Mouse (Mus musculus) mature B cell (primary cell): Measurements from ENCODE around the gene Lrp2.

ENCODE experiments used
- in situ Hi-C: fragments of 300-500 bp; cut with MboI; formaldehyde crosslinking; loops from 2 replicates; pipeline ENCODE4 v1.14.3; 2019

Gene Lrp2

DNA sequence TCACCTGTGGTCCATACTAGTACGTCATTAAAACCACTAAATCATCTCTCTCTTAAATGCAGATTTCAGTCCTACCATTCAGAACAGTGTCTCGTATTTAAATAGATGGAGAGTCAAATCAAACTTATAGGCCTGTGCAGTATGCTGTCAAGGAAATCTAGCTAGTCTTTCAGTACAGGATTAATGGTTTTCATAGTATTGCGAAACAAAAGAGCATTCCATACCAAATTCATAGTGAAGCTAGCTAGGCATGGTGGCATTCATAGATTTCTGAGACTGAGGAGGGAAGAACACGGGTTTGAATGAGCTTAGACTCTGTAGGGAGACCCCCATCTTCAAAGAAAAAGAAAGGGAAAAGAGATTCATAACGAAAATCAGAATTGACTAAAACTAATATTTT is 74.1 kb downstream of the Lrp2 start:
- in situ Hi-C loops, result no loop called here

DNA sequence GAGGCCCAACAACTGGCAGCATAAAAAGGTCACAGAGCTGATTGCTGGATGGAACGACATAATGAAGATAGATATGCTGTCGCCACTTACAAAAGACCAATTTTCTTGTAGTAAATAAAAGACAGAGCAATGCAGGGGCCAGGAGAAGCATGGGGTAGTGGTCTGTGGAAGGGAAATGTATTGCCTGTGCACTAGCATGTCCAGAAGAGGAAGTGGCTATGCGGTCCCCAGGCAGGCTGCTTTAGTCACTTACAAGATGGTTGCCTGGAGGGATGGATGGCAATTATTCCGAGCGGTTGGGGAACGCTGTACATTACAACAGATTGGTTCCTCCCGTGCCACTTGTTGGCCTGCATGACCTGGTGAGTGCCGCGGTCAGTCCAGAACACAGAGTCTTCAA is 85.5 kb downstream of the Lrp2 start:
- in situ Hi-C loops, result no loop called here

DNA sequence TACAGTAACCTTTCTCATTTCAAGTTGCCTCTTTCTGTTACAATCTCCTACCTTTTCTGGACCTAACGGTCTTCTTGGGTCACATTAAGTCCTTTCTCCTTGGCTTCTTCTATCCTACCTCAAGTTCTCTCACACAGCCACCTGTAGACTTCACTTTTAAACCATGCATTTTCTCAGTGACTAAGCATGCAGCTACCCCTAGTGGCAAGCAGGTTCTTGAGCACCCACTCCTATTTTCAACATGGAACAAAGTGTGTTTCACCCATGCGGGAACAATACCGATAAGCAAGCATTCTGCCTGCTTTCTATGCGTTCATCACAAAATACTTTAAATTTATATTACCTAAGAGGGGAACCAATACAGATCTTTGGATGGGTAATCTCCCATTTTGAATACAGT is 92.7 kb downstream of the Lrp2 start:
- in situ Hi-C loops, result no loop called here

DNA sequence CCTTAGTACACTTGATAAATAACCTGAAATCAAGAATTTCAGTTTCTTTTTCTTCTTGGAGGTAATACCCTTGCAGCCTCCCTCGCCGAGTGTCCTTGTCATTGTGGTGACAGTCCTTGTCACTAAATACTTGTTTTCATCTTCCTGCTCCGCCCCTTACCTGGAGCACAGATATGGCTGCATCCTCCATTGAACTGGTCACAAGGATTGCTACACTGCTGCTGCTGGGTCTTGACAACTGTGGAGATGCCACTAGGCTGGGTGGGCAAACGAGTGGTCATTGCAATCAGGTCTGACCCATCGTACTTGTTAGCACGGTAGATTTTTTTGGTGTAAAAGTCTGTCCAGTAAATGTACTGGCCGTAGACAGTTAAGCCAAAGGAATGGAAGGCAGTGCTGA is 104.9 kb downstream of the Lrp2 start:
- in situ Hi-C loops, result no loop called here

DNA sequence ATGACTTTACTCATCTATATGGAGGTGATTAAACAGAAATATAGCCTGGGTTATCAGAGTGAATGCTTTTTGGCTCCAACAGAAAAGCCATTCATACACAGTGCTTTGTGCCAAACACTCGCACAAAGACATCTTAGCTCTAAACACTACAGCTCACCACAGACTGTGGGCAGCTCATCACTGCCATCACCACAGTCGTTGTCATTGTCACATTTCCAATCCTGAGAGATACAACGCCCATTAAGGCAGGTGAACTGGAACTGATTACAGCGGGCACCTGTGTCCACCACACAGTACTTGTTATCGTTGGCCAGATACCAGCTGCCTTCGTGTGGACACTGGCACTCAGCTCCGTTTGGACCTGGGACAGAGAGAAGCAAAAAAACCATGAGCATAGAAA is 106.0 kb downstream of the Lrp2 start:
- in situ Hi-C loops, result no loop called here

DNA sequence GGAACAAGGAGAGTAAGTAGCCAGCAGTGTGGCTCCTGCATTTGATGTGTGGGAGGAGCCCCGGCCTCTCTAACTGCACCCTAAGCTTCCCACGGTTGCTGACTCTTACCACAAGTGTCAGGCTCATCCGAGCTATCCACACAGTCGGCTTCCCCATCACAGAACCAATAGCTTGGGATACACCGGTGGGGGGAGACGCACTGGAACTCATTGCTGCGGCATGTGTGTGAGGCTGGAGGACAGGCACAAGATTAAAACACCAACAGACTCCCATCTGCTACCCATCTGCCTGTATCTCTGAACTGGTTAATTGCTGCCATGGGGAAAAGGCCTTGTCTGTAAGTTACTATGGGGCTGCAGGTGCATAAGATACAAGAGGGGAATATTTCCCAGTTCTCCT is 109.0 kb downstream of the Lrp2 start:
- in situ Hi-C loops, result no loop called here

DNA sequence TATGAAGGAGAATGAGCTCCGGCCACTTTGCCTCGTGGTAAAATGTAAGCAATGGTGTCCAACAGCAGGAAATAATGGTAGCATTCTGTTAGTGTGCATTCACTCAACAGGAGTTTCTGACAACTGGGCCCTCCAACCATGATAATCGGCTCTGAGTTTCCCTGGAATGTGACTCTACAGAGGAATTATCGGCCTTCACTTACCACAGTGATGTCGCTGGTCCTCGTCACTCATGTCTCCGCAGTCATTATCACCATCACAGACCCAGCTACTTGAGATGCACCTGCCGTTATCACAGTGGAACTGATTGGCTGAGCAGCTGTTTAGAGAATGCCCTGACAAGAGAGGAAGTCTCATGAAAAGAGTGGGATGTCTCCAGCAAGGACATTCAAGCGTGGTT is 110.7 kb downstream of the Lrp2 start:
- in situ Hi-C loops, result no loop called here

DNA sequence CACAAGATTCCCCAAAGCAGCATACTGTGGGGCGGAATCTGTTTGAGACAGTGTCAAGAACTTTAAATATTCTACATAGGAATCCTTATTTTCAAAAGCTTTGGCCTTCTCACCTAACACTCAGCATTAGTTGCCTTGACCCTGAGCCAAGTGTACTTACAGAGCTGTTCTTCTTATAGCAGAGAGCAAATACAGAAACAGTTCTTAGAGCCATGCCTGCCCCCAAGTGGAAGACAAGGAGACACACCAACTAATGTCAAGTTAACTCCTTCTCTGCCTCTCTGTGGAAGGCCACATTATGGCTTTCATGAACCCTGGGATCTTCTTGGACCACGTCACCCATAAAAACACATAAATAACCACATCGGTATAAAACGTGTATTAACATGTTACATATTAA is 114.0 kb downstream of the Lrp2 start:
- in situ Hi-C loops, result no loop called here

DNA sequence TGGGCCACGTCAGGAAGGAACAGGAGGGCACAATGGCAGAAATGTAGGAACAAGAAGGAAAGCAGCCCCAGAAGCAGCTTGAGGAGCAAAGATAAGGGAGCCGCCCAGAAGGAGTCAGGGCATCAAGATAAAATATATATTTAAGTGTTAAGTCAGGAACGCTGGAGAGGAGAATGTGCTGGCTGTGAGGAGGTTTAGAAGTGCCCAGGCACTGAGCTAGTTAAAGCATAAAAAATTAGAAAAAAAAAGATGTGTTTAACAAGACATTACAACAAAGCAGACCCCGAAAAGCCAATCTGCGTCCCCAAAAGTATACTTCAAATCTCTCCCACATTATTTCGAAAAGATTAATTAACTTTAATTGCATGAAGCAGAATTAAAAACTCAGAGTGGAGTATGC is 122.3 kb downstream of the Lrp2 start:
- in situ Hi-C loops, result no loop called here

DNA sequence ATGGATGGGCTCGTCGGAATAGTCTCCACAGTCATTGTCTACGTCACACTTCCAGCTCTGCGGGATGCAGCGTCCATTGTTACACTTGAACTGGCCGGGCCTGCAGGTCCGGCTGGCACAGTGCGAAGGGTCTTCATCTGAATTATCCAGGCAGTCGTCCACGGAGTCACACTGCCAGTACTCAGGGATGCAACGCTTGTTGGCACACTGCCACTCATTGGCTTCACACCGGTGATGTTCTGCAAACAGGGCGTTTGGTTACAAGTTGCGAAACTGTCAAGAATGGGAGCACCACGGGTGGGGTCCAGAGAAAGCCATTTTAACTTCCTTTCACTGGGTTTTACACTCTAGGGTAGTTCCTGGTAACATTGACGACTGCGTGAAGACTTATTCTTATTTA is 126.4 kb downstream of the Lrp2 start:
- in situ Hi-C loops, result no loop called here

DNA sequence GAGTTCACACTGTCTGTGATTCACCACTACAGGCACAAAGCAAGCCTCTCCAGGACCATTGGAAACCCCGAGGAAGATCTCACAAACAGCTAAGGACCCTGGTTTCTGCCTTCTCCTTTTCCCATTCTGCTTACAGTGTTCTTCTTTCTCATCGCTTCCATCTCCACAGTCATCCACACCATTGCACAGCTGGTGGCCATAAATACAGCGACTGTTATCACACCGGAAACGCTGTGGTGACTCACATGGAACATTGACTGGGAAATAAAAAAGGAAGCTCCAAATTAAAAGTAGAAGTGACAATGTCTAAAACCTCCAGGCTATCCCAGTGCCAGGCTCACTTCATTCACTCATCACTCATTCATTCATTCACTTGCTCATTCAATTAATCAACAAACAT is 134.7 kb downstream of the Lrp2 start:
- in situ Hi-C loops, result no loop called here

DNA sequence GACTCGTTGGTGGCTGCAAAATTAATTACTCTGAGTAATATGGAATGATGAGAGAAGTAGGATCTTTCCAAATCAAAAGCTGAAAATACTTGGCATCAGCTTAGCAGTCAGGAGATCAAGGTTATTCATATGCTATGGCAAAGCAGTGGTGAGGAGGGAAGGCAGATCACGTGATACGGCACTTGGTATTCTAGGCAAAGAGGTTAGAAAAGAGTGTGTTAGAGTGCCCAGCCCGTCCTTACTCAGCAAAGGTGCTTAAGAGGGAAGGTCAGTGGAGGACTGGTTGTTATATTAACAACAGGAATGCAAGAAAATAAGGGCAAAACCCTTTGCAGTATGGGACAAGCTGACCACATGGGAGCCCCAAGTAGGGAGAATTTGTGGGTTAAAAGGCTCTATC is 137.3 kb downstream of the Lrp2 start:
- in situ Hi-C loops, result loop anchor here (25.0 kb wide), 1 partner anchor 661 kb away; no protein-coding TSS in a partner anchor

DNA sequence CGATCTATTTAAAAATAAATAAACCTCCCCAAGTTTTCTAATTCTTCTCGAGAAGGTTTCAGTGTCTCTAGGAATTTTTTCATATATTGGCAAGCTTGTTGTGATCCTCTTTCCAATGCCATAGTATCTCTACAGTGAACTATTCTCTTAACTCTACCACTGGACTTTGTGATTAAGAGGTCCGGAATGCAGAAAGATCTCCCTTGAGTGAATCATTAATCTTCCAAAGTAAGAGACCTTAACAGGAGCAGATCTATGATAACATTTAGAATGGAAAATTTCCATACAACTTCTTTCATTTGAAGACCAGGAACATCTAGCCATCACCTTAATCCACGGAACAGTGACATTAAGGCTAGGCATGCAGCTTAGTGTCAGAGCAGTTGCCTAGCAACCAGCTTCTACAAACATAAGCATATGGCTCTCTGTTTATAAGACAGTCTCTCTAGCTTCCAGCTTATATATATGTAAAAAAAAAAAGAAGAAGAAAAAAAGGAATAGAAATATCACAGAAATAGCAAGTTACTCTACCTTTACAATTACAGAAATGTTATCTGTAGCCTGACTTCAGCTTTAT is 139.9 kb downstream of the Lrp2 start:
- in situ Hi-C loops, result loop anchor here (25.0 kb wide), 1 partner anchor 659 kb away; no protein-coding TSS in a partner anchor

DNA sequence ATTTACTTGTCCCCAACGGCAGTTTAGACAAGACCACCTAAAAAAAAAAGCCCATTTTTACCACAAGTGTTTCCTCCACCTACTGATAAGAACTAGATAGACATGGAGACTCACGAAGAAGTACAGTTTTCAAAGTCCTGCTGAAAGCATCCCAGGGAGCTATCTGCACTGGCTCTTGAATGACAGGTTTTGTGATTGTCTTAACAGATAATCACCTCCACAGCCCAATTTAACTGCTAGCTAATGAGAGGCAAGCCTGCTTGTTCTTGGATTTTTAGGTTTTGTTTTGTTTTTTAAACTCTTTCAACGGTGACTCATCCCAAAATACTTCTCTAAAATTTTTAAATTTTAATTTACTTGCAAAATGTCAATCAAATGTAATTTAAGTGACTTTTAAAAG is 144.2 kb downstream of the Lrp2 start:
- in situ Hi-C loops, result loop anchor here (25.0 kb wide), 1 partner anchor 654 kb away; no protein-coding TSS in a partner anchor

DNA sequence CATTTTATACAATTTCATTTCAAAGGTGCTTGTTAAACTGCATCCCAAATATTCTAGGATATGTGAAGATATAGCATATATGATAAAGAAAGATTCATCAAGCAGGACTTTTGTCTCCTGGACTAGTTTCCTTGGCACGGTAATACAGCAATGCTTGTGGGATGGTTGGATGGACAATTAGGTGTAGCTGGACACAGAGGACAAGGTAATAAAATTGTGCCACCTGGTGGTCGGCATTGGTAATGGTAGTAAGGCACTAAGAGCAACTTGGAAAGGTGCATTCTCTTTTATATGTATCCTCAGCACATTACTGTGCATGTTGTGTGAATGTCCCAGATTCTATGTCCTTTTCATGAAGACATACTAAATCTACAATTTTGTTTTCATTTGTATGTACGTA is 157.7 kb downstream of the Lrp2 start:
- in situ Hi-C loops, result loop anchor here (25.0 kb wide), 1 partner anchor 641 kb away; no protein-coding TSS in a partner anchor

DNA sequence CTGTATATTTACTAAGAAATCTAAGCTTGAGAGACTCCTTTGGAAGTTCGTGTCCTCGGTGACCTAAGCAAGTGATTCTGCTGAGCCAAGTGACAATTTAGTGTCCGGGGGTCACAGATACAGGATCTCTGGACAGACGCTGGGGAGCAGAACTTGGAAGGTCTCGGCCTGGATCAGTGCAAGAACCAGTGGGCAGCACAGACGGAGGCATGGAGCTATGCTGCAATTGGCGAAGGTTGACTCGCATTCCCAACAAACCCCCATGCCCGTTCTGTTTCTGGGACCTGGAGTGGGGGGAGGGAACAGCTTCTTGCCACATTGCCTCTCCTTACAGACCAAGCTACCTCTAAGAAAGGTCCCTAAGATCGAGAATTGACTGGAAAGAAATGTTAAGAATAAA is 158.7 kb downstream of the Lrp2 start:
- in situ Hi-C loops, result loop anchor here (25.0 kb wide), 1 partner anchor 640 kb away; no protein-coding TSS in a partner anchor

DNA sequence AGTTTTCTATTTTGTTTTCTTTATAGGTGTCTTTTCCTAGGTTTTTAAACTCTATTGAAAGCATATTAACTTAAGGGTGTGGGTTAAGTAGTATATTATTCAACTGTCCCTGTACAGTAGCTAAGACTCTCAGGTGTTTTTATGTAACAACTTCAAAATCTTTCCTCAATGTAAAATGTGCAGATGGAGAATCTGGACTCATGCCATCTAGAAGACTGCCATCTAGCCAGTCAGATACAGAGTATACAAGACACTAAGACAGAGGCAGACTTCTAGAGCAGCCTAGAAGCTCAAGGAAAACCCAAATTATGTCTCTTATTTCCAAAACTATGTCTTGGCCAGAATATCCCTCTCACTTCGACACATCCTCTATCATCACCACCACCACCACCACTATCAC is 159.8 kb downstream of the Lrp2 start:
- in situ Hi-C loops, result loop anchor here (25.0 kb wide), 1 partner anchor 639 kb away; no protein-coding TSS in a partner anchor

DNA sequence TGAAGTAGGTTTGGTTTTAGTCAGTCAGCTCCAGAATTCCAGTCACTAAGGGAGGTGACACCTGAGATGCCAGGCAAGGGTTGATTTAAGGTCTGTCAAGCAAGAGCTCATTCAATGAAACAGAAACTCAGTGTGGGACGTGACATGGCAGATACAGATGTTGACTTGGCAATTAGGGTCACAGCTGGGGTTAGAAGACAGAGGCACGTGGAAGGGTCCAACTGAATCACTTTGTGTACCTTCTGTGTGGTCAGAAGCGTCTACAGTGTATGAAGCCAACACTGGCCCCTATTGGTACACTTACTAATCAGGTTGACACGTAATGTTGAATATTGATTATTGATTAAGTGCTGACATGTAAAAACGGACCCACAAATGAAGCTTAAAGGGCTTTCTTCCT is 161.0 kb downstream of the Lrp2 start:
- in situ Hi-C loops, result loop anchor here (25.0 kb wide), 1 partner anchor 638 kb away; no protein-coding TSS in a partner anchor

DNA sequence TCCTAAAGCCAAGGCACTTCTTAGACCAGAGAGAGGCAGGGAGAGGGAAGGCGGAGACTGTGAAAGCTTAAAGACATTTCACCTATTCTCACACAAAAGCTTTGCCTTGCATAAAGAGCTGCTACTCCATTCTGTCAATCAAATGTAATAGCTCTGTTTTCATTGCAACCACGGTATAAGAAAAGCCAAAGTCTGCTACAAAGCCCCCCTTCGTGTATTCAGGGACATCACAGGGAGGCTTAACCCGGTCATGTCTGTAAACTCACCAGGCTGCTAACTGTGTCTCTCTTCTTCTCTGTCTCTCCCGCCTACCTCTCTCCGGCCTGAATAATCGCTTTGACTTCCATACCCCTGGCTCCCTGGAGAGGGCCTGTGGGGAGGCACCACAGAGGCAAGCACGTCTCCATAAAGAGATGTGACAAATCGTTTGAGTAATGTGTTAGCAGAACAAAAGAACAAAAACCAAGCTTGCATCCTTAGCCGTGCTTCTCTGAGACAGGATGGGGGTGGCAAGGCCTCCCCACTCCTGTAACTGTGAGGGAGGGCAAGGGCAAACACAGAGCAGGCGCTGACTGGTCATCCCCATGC is 167.5 kb downstream of the Lrp2 start:
- in situ Hi-C loops, result no loop called here

DNA sequence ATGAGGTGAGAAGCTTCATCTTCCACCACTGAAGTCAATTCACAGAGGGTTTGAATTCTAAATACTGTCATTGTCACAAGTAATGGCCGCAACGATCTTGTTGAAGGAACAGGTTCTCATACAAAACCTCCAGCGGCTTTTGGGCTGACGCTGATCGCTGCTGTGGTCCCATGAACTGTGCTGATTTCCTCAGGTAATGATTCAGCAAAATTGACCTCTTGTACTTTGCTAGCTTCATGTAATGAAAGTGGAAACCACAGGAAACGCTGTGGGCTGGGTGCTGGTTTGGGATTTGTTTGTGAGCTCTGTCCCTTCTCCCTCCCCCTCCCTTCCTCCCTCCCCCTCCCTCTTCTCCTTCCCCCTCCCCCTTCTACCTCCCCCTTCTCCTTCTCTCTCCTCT is 170.8 kb downstream of the Lrp2 start:
- in situ Hi-C loops, result no loop called here

DNA sequence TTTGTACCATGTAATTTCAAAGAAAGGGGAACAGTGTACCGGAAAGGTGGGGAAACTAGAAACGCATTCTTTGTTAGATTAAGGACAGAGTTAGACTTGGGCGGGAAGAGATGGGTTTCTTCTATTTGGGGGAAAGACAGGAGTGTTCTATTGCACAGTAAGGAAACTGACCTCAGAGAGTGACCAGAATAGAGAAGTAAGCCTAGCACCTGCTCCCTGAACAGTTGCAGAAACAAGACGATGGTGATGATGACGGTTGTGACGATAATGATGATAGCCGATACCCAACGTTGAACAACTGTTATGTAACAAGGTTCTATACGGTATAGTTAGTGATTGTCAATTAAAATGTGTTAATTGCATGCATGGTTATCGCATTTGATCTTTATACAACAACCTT is 171.3 kb downstream of the Lrp2 start:
- in situ Hi-C loops, result no loop called here

DNA sequence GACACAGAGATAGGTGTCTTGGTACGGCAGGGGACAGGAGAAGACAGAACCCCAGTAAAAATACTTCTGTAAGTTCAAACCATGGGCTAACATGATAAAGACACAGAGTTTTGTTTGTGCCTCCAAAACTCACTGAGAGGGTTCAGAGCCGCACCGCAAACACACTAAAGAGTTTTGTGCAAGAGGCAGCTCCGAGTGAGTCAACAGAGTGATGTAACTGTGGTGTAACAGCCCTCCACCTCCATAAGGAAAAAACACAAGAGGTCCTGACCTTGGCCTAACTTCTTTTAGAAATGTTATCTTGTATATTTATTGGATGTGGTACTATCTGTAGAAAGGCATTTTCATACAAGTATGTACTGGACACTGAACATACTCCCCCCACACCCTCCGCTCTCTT is 180.2 kb downstream of the Lrp2 start:
- in situ Hi-C loops, result no loop called here

DNA sequence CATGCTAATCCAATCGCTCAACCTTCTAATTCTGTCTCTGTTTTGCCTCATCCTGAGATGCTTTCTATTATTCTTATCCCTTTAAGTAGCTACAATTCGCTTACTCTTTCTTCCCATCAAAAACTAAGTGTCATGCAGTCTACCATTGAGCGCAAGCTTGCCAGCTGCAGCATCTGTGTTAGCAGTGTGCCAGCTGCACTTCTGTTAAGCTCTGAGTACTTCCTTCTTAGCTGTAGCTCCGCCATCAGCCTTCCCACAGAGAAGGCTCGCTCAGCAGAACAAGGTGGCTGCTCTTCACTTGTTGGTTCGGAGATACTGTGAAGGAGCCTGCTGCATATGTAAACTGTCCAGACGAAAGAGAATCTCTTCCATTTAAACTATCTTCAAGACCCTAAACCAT is 183.6 kb downstream of the Lrp2 start:
- in situ Hi-C loops, result no loop called here

DNA sequence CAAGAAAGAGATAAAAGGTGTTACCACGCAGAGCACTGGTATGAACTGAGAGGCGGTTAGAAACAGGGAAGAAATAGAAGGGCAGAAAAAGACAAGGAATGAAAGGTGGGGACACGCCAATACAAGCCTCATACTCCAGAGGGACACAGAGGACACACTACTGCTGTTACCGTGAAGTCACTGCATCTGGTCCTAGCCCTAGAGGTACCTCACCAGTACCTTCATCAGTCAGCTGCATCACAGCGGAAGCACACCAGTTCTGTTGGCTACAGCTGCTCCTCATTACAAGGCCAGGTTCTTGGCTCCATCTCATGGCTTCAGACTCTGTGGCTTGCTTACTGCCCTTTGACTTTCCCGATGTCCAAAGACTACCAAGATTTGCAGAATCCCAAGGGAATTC is 184.0 kb downstream of the Lrp2 start:
- in situ Hi-C loops, result no loop called here
